Mouse (Mus musculus): ENCODE data around the gene Ppfibp1.

DNA sequence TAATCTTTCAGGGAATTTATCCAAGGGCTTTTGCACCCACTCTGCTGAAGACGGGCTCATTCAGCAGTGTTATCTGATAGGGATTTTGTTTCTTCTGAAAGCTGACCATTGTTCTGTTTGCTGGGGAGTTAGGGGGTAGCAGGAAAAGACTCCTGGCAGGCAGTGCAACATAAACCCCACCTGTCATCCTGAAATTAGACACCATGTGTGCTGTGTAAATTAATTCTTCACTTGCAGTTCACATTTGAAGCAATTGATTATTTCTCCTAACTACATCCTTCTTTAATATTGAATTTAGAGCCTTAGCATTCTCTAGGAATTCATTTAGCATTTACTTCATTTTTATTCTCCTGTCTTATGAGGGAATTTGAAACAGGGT is 62.2 kb downstream of the Ppfibp1 start:
- TF ChIP-seq EP300 (IDR thresholded peaks at IDR 0.05; ENCODE audit: insufficient read depth, low read depth, low read length), result no peak
- TF ChIP-seq POLR2A (IDR thresholded peaks at IDR 0.05; ENCODE audit: insufficient read depth, low read length), result no peak
